Mouse (Mus musculus) adrenal gland, postnatal 14 days (tissue): ENCODE data around the gene Amhr2. TPM values are rescaled to one million over a fixed set of nuclear protein-coding genes. Genes with fewer than 3 reads are reported as not detected.

ENCODE experiments used
- DNase-seq: peaks from one replicate; pipeline ENCODE4 v3.0.0; 2021; ENCODE audit warnings: mixed read lengths
- total RNA-seq: library from RNA; stranded (reverse); gene quantifications from 2 replicates; pipeline ENCODE4 v1.2.3, GENCODE M21; 2021

The Amhr2 gene
- total RNA-seq, 1 experiment from 2014 or later = 1.6 TPM

GRCm38 (mm10) chr15:102470605-102471294 is 25.6 kb downstream of the Amhr2 start:
- peak; percentile 93 for DNase-seq

GRCm38 (mm10) chr15:102471295-102471645 is 26.1 kb downstream of the Amhr2 start:
- no peak for DNase-seq

- no peak for DNase-seq
Measured at GRCm38 (mm10) chr15:102471727-102472126, 26.6 kb downstream of the Amhr2 start.

GRCm38 (mm10) chr15:102473246-102473645 is 28.1 kb downstream of the Amhr2 start:
- no peak for DNase-seq

- no peak for DNase-seq
Measured at GRCm38 (mm10) chr15:102474520-102474919, 29.4 kb downstream of the Amhr2 start.

GRCm38 (mm10) chr15:102483136-102483535 is 38.0 kb downstream of the Amhr2 start:
- no peak for DNase-seq

GRCm38 (mm10) chr15:102485853-102486252 is 40.7 kb downstream of the Amhr2 start:
- no peak for DNase-seq

- DNase-seq = no peak
Measured at GRCm38 (mm10) chr15:102487664-102488063, 42.5 kb downstream of the Amhr2 start.

GRCm38 (mm10) chr15:102498322-102498721 is 53.2 kb downstream of the Amhr2 start:
- no peak for DNase-seq

GRCm38 (mm10) chr15:102499370-102499769 is 54.2 kb downstream of the Amhr2 start:
- no peak for DNase-seq

- no peak for DNase-seq
Measured at GRCm38 (mm10) chr15:102499851-102500250, 54.7 kb downstream of the Amhr2 start.

GRCm38 (mm10) chr15:102500479-102500878 is 55.3 kb downstream of the Amhr2 start:
- DNase-seq = no peak

GRCm38 (mm10) chr15:102501084-102501814 is 56.1 kb downstream of the Amhr2 start:
- DNase-seq = no peak

- no peak for DNase-seq
Measured at GRCm38 (mm10) chr15:102502254-102502840, 57.2 kb downstream of the Amhr2 start.

GRCm38 (mm10) chr15:102503447-102503846 is 58.3 kb downstream of the Amhr2 start, which contains the start of gene Gm10337:
Gene Gm10337 (plus strand): TSS chr15:102503722.
- DNase-seq = no peak

Other genes starting within 250 kb of the Amhr2 start
- 58.4 and 83.0 TPM in 2 replicates for gene Zfp740, start 242.1 kb upstream of the Amhr2 start, total RNA-seq
- 115 and 120 TPM in 2 replicates for gene Csad, start 240.6 kb upstream of the Amhr2 start, total RNA-seq
- 3.0 and 18.4 TPM in 2 replicates for gene Itgb7, start 213.4 kb upstream of the Amhr2 start, total RNA-seq
- 25.5 and 27.8 TPM in 2 replicates for gene Rarg, start 187.8 kb upstream of the Amhr2 start, total RNA-seq
- gene Gm9918, start 174.8 kb upstream of the Amhr2 start, total RNA-seq = not detected in 2 replicates
- gene Mfsd5, start 165.9 kb upstream of the Amhr2 start, total RNA-seq = 29.9 and 34.3 TPM in 2 replicates
- 6.6 and 10.7 TPM in 2 replicates for gene Espl1, start 149.1 kb upstream of the Amhr2 start, total RNA-seq
- 330 and 361 TPM in 2 replicates for gene Pfdn5, start 119.3 kb upstream of the Amhr2 start, total RNA-seq
- 52.7 and 59.2 TPM in 2 replicates for gene Myg1, start 113.7 kb upstream of the Amhr2 start, total RNA-seq
- 22.5 and 23.2 TPM in 2 replicates for gene Aaas, start 94.6 kb upstream of the Amhr2 start, total RNA-seq
- gene Sp7, start 78.2 kb upstream of the Amhr2 start, total RNA-seq = not detected in 2 replicates
- gene Sp1, start 39.2 kb upstream of the Amhr2 start, total RNA-seq = 72.6 and 73.7 TPM in 2 replicates
- gene Prr13, start 13.7 kb downstream of the Amhr2 start, total RNA-seq = 75.6 and 89.5 TPM in 2 replicates
- gene Pcbp2, start 25.2 kb downstream of the Amhr2 start, total RNA-seq = 726 and 812 TPM in 2 replicates
- gene Gm10337, start 58.4 kb downstream of the Amhr2 start, total RNA-seq = not detected in 2 replicates
- 8.2 and 9.4 TPM in 2 replicates for gene Map3k12, start 71.7 kb downstream of the Amhr2 start, total RNA-seq
- 34.2 and 35.0 TPM in 2 replicates for gene Tarbp2, start 72.8 kb downstream of the Amhr2 start, total RNA-seq
- gene Npff, start 79.6 kb downstream of the Amhr2 start, total RNA-seq = 4.1 and 4.8 TPM in 2 replicates
- gene Gm28047, start 179.7 kb downstream of the Amhr2 start, total RNA-seq = 2.8 TPM in 1 of 2 replicates, not detected in the other
- 76.1 and 86.7 TPM in 2 replicates for gene Atf7, start 180.1 kb downstream of the Amhr2 start, total RNA-seq
- gene Atp5g2, start 227.0 kb downstream of the Amhr2 start, total RNA-seq = 35.4 and 47.3 TPM in 2 replicates